In genomic region chr3:89410864-89411263, GRCm38 (mm10) we compare ENCODE assay signal across 8 mouse cellular contexts. TPM values are rescaled to one million over a fixed set of nuclear protein-coding genes. Genes with fewer than 3 reads are reported as not detected.
A peak's percentile ranks its signal among the peaks of the same experiment; 100 is the strongest.
DNase-seq lines count a peak whose midpoint lies in the region; ATAC-seq and TF ChIP-seq lines count a peak whose summit lies in the region.

No protein-coding gene starts in this region.

- 75% methylated on average over 10 of the region's 10 CpGs for WGBS in kidney, postnatal 0 days
- 80% methylated on average over 10 of the region's 10 CpGs for WGBS in embryonic facial prominence, embryonic 12.5 days
- 77% methylated on average over 10 of the region's 10 CpGs for WGBS in intestine, embryonic 14.5 days
- WGBS in midbrain, postnatal 0 days: 79% methylated on average over 10 of the region's 10 CpGs

- peak overlapping the region; percentile 71 for H3K27ac ChIP-seq in kidney, postnatal 0 days
- no peak overlapping the region for H3K27ac ChIP-seq in embryonic facial prominence, embryonic 12.5 days
- no peak overlapping the region for H3K27ac ChIP-seq in intestine, embryonic 14.5 days (ENCODE audit: low read depth)
- peak overlapping the region; percentile 60 for H3K27ac ChIP-seq in midbrain, postnatal 0 days (ENCODE audit: low read depth, low read length)

- no peaks in the 10 kb centered on the region for H3K9me3 ChIP-seq in kidney, postnatal 0 days (replicated peaks; ENCODE audit: low read length)
- H3K9me3 ChIP-seq in embryonic facial prominence, embryonic 12.5 days: no peaks in the 10 kb centered on the region
- no peaks in the 10 kb centered on the region for H3K9me3 ChIP-seq in intestine, embryonic 14.5 days (ENCODE audit: control insufficient read depth, low read length)
- H3K9me3 ChIP-seq in midbrain, postnatal 0 days (ENCODE audit: low read length): no peaks in the 10 kb centered on the region

- H3K9ac ChIP-seq in kidney, postnatal 0 days (ENCODE audit: low read depth, low read length): peak overlapping the region; percentile 60
- H3K9ac ChIP-seq in embryonic facial prominence, embryonic 12.5 days: peak overlapping the region; percentile 55
- H3K9ac ChIP-seq in intestine, embryonic 14.5 days (ENCODE audit: low read length): peak overlapping the region; percentile 56
- H3K9ac ChIP-seq in midbrain, postnatal 0 days (replicated peaks; ENCODE audit: low read length, poor library complexity, severe bottlenecking): peak overlapping the region; percentile 59

- no peaks in the 10 kb centered on the region for H3K27me3 ChIP-seq in kidney, postnatal 0 days (ENCODE audit: insufficient read depth, low read length)
- H3K27me3 ChIP-seq in embryonic facial prominence, embryonic 12.5 days: no peaks in the 10 kb centered on the region
- H3K27me3 ChIP-seq in intestine, embryonic 14.5 days (replicated peaks; ENCODE audit: control insufficient read depth, insufficient read depth, low read length): no peaks in the 10 kb centered on the region
- no peaks in the 10 kb centered on the region for H3K27me3 ChIP-seq in midbrain, postnatal 0 days (ENCODE audit: insufficient read depth, low read length)

- no peak for ATAC-seq in kidney, postnatal 0 days (replicated peaks; ENCODE audit: low FRiP score, low read depth)
- ATAC-seq in embryonic facial prominence, embryonic 12.5 days (ENCODE audit: insufficient number of reproducible peaks, insufficient read depth, low FRiP score, low TSS enrichment): no peak
- no peak for ATAC-seq in intestine, embryonic 14.5 days (replicated peaks; ENCODE audit: low FRiP score, low TSS enrichment, low read depth)
- ATAC-seq in midbrain, postnatal 0 days (ENCODE audit: low FRiP score): no peak
- no peak for ATAC-seq in granulocyte monocyte progenitor cell, adult 5-6 weeks (replicated peaks; ENCODE audit: poor library complexity, severe bottlenecking)

- peak overlapping the region; percentile 50 for H3K4me3 ChIP-seq in kidney, postnatal 0 days (replicated peaks; ENCODE audit: low read depth, low read length)
- H3K4me3 ChIP-seq in embryonic facial prominence, embryonic 12.5 days: peak overlapping the region; percentile 56
- peak overlapping the region; percentile 73 for H3K4me3 ChIP-seq in intestine, embryonic 14.5 days (ENCODE audit: low read depth, low read length)
- peak overlapping the region; percentile 41 for H3K4me3 ChIP-seq in midbrain, postnatal 0 days (ENCODE audit: low read depth, low read length)

- no peak for DNase-seq in kidney, postnatal 0 days (ENCODE audit: low spot score)
- no peak for DNase-seq in kidney, postnatal 25 days
- DNase-seq in intestine, embryonic 14.5 days (ENCODE audit: low spot score): no peak
- DNase-seq in midbrain, postnatal 0 days (ENCODE audit: low spot score): no peak
- no peak for DNase-seq in adrenal gland, adult 18-20 months (ENCODE audit: low spot score in 2 of 2)
- DNase-seq in frontal cortex, postnatal 14 days (ENCODE audit: low spot score in 2 of 2): no peak

- TF ChIP-seq CTCF in kidney, postnatal 0 days (IDR thresholded peaks at IDR 0.05; ENCODE audit: low read depth): no peak
- no peak for TF ChIP-seq CTCF in midbrain, postnatal 0 days (IDR thresholded peaks at IDR 0.05)

- H3K36me3 ChIP-seq in kidney, postnatal 0 days (ENCODE audit: insufficient read depth, low read length): peaks cover 23% of the 10 kb centered on the region
- peaks cover 32% of the 10 kb centered on the region for H3K36me3 ChIP-seq in embryonic facial prominence, embryonic 12.5 days
- H3K36me3 ChIP-seq in intestine, embryonic 14.5 days (ENCODE audit: control insufficient read depth, insufficient read depth, low read length): peaks cover 29% of the 10 kb centered on the region
- H3K36me3 ChIP-seq in midbrain, postnatal 0 days (ENCODE audit: insufficient read depth, low read length): no peaks in the 10 kb centered on the region; the same call in 1 of the 2 replicates

- peaks cover 8% of the 10 kb centered on the region for H3K4me1 ChIP-seq in kidney, postnatal 0 days (replicated peaks; ENCODE audit: insufficient read depth, low read length)
- H3K4me1 ChIP-seq in embryonic facial prominence, embryonic 12.5 days: peaks cover 6% of the 10 kb centered on the region
- peaks cover 5% of the 10 kb centered on the region; the same call in 1 of the 2 replicates for H3K4me1 ChIP-seq in intestine, embryonic 14.5 days (replicated peaks; ENCODE audit: control insufficient read depth, insufficient read depth, low read length)
- H3K4me1 ChIP-seq in midbrain, postnatal 0 days (ENCODE audit: insufficient read depth, low read length): peaks cover 4% of the 10 kb centered on the region; the same call in 1 of the 2 replicates

- peak overlapping the region; percentile 79 for H3K4me2 ChIP-seq in kidney, postnatal 0 days (ENCODE audit: low read length)
- peak overlapping the region; percentile 75 for H3K4me2 ChIP-seq in embryonic facial prominence, embryonic 12.5 days (replicated peaks)
- peak overlapping the region; percentile 88 for H3K4me2 ChIP-seq in intestine, embryonic 14.5 days (ENCODE audit: low read length)
- peak overlapping the region; percentile 66 for H3K4me2 ChIP-seq in midbrain, postnatal 0 days (ENCODE audit: low read depth, low read length, poor library complexity, severe bottlenecking)

RNA-seq across cellular contexts. Expression of gene Flad1, which starts 0.8 kb away (rescaled TPM):
- 28.8 and 29.8 TPM in 2 replicates for polyA plus RNA-seq in kidney, postnatal 0 days (2015; fragmentation: Nextera tagmentation; extraction: Ambion mirVana)
- 30.3 TPM in 2 replicates for polyA plus RNA-seq in embryonic facial prominence, embryonic 12.5 days (2016; fragmentation: Nextera tagmentation; extraction: Ambion mirVana)
- 28.3 and 28.7 TPM in 2 replicates for polyA plus RNA-seq in intestine, embryonic 14.5 days (2014; fragmentation: Nextera tagmentation; extraction: Ambion mirVana)
- 32.0 and 34.1 TPM in 2 replicates for total RNA-seq in midbrain, postnatal 0 days (2014; rRNA removed)
- polyA plus RNA-seq in midbrain, postnatal 0 days (2015; fragmentation: Nextera tagmentation; extraction: Ambion mirVana): 26.0 and 29.3 TPM in 2 replicates
- 27.5 and 41.7 TPM in 2 replicates for total RNA-seq in granulocyte monocyte progenitor cell, adult 5-6 weeks (2014; fragmentation: Nextera tagmentation)
- 15.3 and 16.2 TPM in 2 replicates for total RNA-seq in granulocyte monocyte progenitor cell, adult 5-6 weeks (2017)
- total RNA-seq in adrenal gland, adult 18-20 months (2021): 10 to 100 TPM; 28.6 to 37.6 TPM

RNA-seq across cellular contexts. Expression of gene Cks1b, which starts 7.3 kb away (rescaled TPM):
- 315 and 326 TPM in 2 replicates for polyA plus RNA-seq in kidney, postnatal 0 days (2015; fragmentation: Nextera tagmentation; extraction: Ambion mirVana)
- polyA plus RNA-seq in embryonic facial prominence, embryonic 12.5 days (2016; fragmentation: Nextera tagmentation; extraction: Ambion mirVana): 480 and 499 TPM in 2 replicates
- 510 and 525 TPM in 2 replicates for polyA plus RNA-seq in intestine, embryonic 14.5 days (2014; fragmentation: Nextera tagmentation; extraction: Ambion mirVana)
- total RNA-seq in midbrain, postnatal 0 days (2014; rRNA removed): 22.4 and 29.2 TPM in 2 replicates
- 68.6 and 69.6 TPM in 2 replicates for polyA plus RNA-seq in midbrain, postnatal 0 days (2015; fragmentation: Nextera tagmentation; extraction: Ambion mirVana)
- 178 and 260 TPM in 2 replicates for total RNA-seq in granulocyte monocyte progenitor cell, adult 5-6 weeks (2014; fragmentation: Nextera tagmentation)
- total RNA-seq in granulocyte monocyte progenitor cell, adult 5-6 weeks (2017): 194 and 212 TPM in 2 replicates
- 10 to 100 TPM; 14.3 to 19.6 TPM for total RNA-seq in adrenal gland, adult 18-20 months (2021)

RNA-seq across cellular contexts. Expression of gene Shc1, which starts 7.4 kb away (rescaled TPM):
- polyA plus RNA-seq in kidney, postnatal 0 days (2015; fragmentation: Nextera tagmentation; extraction: Ambion mirVana): 72.0 and 73.2 TPM in 2 replicates
- polyA plus RNA-seq in embryonic facial prominence, embryonic 12.5 days (2016; fragmentation: Nextera tagmentation; extraction: Ambion mirVana): 94.5 and 97.5 TPM in 2 replicates
- polyA plus RNA-seq in intestine, embryonic 14.5 days (2014; fragmentation: Nextera tagmentation; extraction: Ambion mirVana): 65.1 and 71.4 TPM in 2 replicates
- total RNA-seq in midbrain, postnatal 0 days (2014; rRNA removed): 21.7 and 24.9 TPM in 2 replicates
- polyA plus RNA-seq in midbrain, postnatal 0 days (2015; fragmentation: Nextera tagmentation; extraction: Ambion mirVana): 11.0 and 12.7 TPM in 2 replicates
- 51.2 and 75.8 TPM in 2 replicates for total RNA-seq in granulocyte monocyte progenitor cell, adult 5-6 weeks (2014; fragmentation: Nextera tagmentation)
- total RNA-seq in granulocyte monocyte progenitor cell, adult 5-6 weeks (2017): 37.7 and 49.1 TPM in 2 replicates
- total RNA-seq in adrenal gland, adult 18-20 months (2021): 10 to 100 TPM; 75.5 to 87.1 TPM

RNA-seq across cellular contexts. Expression of gene Lenep, which starts 8.3 kb away (rescaled TPM):
- 0.16 TPM in 1 of 2 replicates, not detected in the other for polyA plus RNA-seq in kidney, postnatal 0 days (2015; fragmentation: Nextera tagmentation; extraction: Ambion mirVana)
- 0.09 and 0.64 TPM in 2 replicates for polyA plus RNA-seq in embryonic facial prominence, embryonic 12.5 days (2016; fragmentation: Nextera tagmentation; extraction: Ambion mirVana)
- not detected in 2 replicates for polyA plus RNA-seq in intestine, embryonic 14.5 days (2014; fragmentation: Nextera tagmentation; extraction: Ambion mirVana)
- 1.8 and 2.3 TPM in 2 replicates for total RNA-seq in midbrain, postnatal 0 days (2014; rRNA removed)
- polyA plus RNA-seq in midbrain, postnatal 0 days (2015; fragmentation: Nextera tagmentation; extraction: Ambion mirVana): 0.27 TPM in 1 of 2 replicates, not detected in the other
- 0.64 and 2.1 TPM in 2 replicates for total RNA-seq in granulocyte monocyte progenitor cell, adult 5-6 weeks (2014; fragmentation: Nextera tagmentation)
- not detected in 2 replicates for total RNA-seq in granulocyte monocyte progenitor cell, adult 5-6 weeks (2017)
- total RNA-seq in adrenal gland, adult 18-20 months (2021): under 1 TPM in 1 of 2 experiments, not detected in 1; 0.30 TPM

RNA-seq across cellular contexts. Expression of gene Zbtb7b, which starts 16.3 kb away (rescaled TPM):
- polyA plus RNA-seq in kidney, postnatal 0 days (2015; fragmentation: Nextera tagmentation; extraction: Ambion mirVana): 4.3 TPM in 2 replicates
- polyA plus RNA-seq in embryonic facial prominence, embryonic 12.5 days (2016; fragmentation: Nextera tagmentation; extraction: Ambion mirVana): 0.83 and 1.9 TPM in 2 replicates
- polyA plus RNA-seq in intestine, embryonic 14.5 days (2014; fragmentation: Nextera tagmentation; extraction: Ambion mirVana): 4.7 and 5.3 TPM in 2 replicates
- total RNA-seq in midbrain, postnatal 0 days (2014; rRNA removed): 2.2 and 4.4 TPM in 2 replicates
- polyA plus RNA-seq in midbrain, postnatal 0 days (2015; fragmentation: Nextera tagmentation; extraction: Ambion mirVana): 0.53 and 0.88 TPM in 2 replicates
- total RNA-seq in granulocyte monocyte progenitor cell, adult 5-6 weeks (2014; fragmentation: Nextera tagmentation): 8.5 and 18.6 TPM in 2 replicates
- total RNA-seq in granulocyte monocyte progenitor cell, adult 5-6 weeks (2017): 7.5 and 14.0 TPM in 2 replicates
- total RNA-seq in adrenal gland, adult 18-20 months (2021): 100 to 1,000 TPM in 1 of 2 experiments, 10 to 100 TPM in 1; 89.7 to 101 TPM

Comparison
In these comparisons a context has a peak if more than half of its experiments do, and no peak if none do; other contexts are left out.
1. H3K27ac ChIP-seq: peak in kidney, postnatal 0 days (single experiment) and midbrain, postnatal 0 days (single experiment); none in embryonic facial prominence, embryonic 12.5 days (single experiment) and intestine, embryonic 14.5 days (single experiment).
2. Peak in every context shown above with its lines, with median percentiles within 50 percentile points of each other: H3K4me2 ChIP-seq, H3K4me3 ChIP-seq and H3K9ac ChIP-seq.